In the genomic region with DNA sequence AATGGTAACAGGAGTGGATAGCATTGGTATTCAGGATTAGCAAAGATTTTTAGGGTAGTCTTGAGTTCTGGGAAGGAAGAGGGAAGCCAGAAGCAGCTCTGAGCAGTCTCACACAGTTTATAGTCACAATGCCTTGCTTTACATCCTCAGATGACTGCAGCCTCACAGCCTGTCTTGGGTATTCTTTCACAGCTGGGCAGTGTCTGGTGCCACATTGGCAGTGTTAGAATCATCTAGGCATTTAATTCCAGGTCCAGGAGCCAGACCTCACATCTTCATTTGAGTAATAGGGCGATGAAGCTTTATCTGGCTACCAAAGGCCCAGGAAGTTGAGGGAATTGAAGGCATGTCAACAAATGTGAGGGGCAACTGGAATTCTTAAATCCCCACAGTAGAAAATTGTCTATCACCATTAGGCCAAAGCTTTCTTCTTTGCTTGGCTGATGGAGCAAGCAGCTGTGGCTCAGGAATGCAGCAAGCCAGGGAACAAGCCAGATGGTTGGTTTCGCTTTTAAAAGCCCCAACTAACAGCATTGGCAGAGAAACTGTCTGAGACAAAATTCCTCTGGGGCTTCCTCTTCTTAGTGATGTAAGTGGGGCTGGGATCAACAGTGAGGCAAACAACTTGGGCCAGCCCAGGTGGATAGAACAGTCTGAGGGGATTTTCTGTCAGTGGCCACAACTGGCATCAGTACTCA, we compare ENCODE assay signal across 9 mouse cellular contexts. TPM values are rescaled to one million over a fixed set of nuclear protein-coding genes. Genes with fewer than 3 reads are reported as not detected.
DNase-seq lines count a peak whose midpoint lies in the region; ATAC-seq and TF ChIP-seq lines count a peak whose summit lies in the region.
"Had no signal": no experiment of that assay in that cellular context is flagged by ENCODE, and none has a peak within 500 bp of the region (broad histone marks: within the 10 kb centered on the region; RNA-seq: fewer than 3 reads in every experiment).

No protein-coding gene starts in this region.

- no peak overlapping the region for H3K4me3 ChIP-seq in hindbrain, postnatal 0 days (ENCODE audit: low read length)
- no peak overlapping the region for H3K4me3 ChIP-seq in hindbrain, embryonic 12.5 days
- no peak overlapping the region for H3K4me3 ChIP-seq in forebrain, embryonic 13.5 days
- H3K4me3 ChIP-seq in midbrain, embryonic 16.5 days (ENCODE audit: low read depth, low read length), result no peak overlapping the region

- H3K4me2 ChIP-seq in hindbrain, postnatal 0 days (ENCODE audit: low read depth, low read length), result no peak overlapping the region
- H3K4me2 ChIP-seq in hindbrain, embryonic 12.5 days (replicated peaks), result no peak overlapping the region
- H3K4me2 ChIP-seq in forebrain, embryonic 13.5 days, result no peak overlapping the region
- H3K4me2 ChIP-seq in midbrain, embryonic 16.5 days (ENCODE audit: low read length), result no peak overlapping the region

- intact Hi-C loops in heart, postnatal 14 days (cut with DNase I), result no loop called here
- intact Hi-C loops in left cerebral cortex, postnatal 25 days (cut with DNase I), result no loop called here

- H3K27me3 ChIP-seq in hindbrain, postnatal 0 days (ENCODE audit: insufficient read depth, low read length), result no peaks in the 10 kb centered on the region
- H3K27me3 ChIP-seq in hindbrain, embryonic 12.5 days, result no peaks in the 10 kb centered on the region
- H3K27me3 ChIP-seq in forebrain, embryonic 13.5 days, result no peaks in the 10 kb centered on the region
- no peaks in the 10 kb centered on the region for H3K27me3 ChIP-seq in midbrain, embryonic 16.5 days (ENCODE audit: control insufficient read depth, insufficient read depth, low read depth, low read length)

- H3K9ac ChIP-seq in hindbrain, postnatal 0 days (replicated peaks; ENCODE audit: low read length), result no peak overlapping the region
- no peak overlapping the region for H3K9ac ChIP-seq in hindbrain, embryonic 12.5 days
- no peak overlapping the region for H3K9ac ChIP-seq in forebrain, embryonic 13.5 days
- H3K9ac ChIP-seq in midbrain, embryonic 16.5 days (ENCODE audit: low read depth, low read length), result no peak overlapping the region

- DNase-seq in hindbrain, postnatal 0 days (ENCODE audit: low spot score), result peak; percentile 25
- peak; percentile 83 for DNase-seq in adipocyte (ENCODE audit: low spot score)
- peak; percentile 36 to 55 for DNase-seq in heart, postnatal 14 days
- DNase-seq in left cerebral cortex, postnatal 25 days (ENCODE audit: low spot score in 2 of 2), result peak; percentile 15 to 54
- DNase-seq in cerebellum, postnatal 36 days, result no peak

- 57% methylated on average over 2 of the region's 2 CpGs for WGBS in hindbrain, postnatal 0 days
- WGBS in hindbrain, embryonic 12.5 days, result 66% methylated on average over 2 of the region's 2 CpGs
- WGBS in forebrain, embryonic 13.5 days, result 83% methylated on average over 2 of the region's 2 CpGs
- WGBS in midbrain, embryonic 16.5 days, result 73% methylated on average over 2 of the region's 2 CpGs

- H3K36me3 ChIP-seq in hindbrain, postnatal 0 days (ENCODE audit: insufficient read depth, low read length), result no peaks in the 10 kb centered on the region
- H3K36me3 ChIP-seq in hindbrain, embryonic 12.5 days, result no peaks in the 10 kb centered on the region
- H3K36me3 ChIP-seq in forebrain, embryonic 13.5 days (ENCODE audit: poor library complexity, severe bottlenecking), result no peaks in the 10 kb centered on the region
- H3K36me3 ChIP-seq in midbrain, embryonic 16.5 days (ENCODE audit: control insufficient read depth, insufficient read depth, low read length), result no peaks in the 10 kb centered on the region

- H3K27ac ChIP-seq in hindbrain, postnatal 0 days, result no peak overlapping the region
- H3K27ac ChIP-seq in hindbrain, embryonic 12.5 days, result no peak overlapping the region
- H3K27ac ChIP-seq in forebrain, embryonic 13.5 days, result no peak overlapping the region
- H3K27ac ChIP-seq in midbrain, embryonic 16.5 days (ENCODE audit: low read length), result no peak overlapping the region

- H3K9me3 ChIP-seq in hindbrain, postnatal 0 days (ENCODE audit: low read length), result no peaks in the 10 kb centered on the region
- H3K9me3 ChIP-seq in hindbrain, embryonic 12.5 days (replicated peaks), result no peaks in the 10 kb centered on the region
- no peaks in the 10 kb centered on the region for H3K9me3 ChIP-seq in forebrain, embryonic 13.5 days (replicated peaks)
- no peaks in the 10 kb centered on the region for H3K9me3 ChIP-seq in midbrain, embryonic 16.5 days (replicated peaks; ENCODE audit: control insufficient read depth, low read length, poor library complexity, severe bottlenecking)

- no peak for TF ChIP-seq CTCF in hindbrain, postnatal 0 days (IDR thresholded peaks at IDR 0.05; ENCODE audit: low read depth)

- no peak for ATAC-seq in hindbrain, postnatal 0 days
- no peak for ATAC-seq in hindbrain, embryonic 12.5 days (ENCODE audit: low FRiP score)
- ATAC-seq in forebrain, embryonic 13.5 days, result no peak
- no peak for ATAC-seq in midbrain, embryonic 16.5 days

- no peaks in the 10 kb centered on the region for H3K4me1 ChIP-seq in hindbrain, postnatal 0 days (ENCODE audit: insufficient read depth, low read length)
- no peaks in the 10 kb centered on the region for H3K4me1 ChIP-seq in hindbrain, embryonic 12.5 days
- no peaks in the 10 kb centered on the region for H3K4me1 ChIP-seq in forebrain, embryonic 13.5 days
- no peaks in the 10 kb centered on the region for H3K4me1 ChIP-seq in midbrain, embryonic 16.5 days (ENCODE audit: control insufficient read depth, insufficient read depth, low read length)

RNA-seq across cellular contexts. Expression of a gene that starts 30.9 kb away (rescaled TPM):
- 0.05 TPM in 1 of 2 replicates, not detected in the other for total RNA-seq in hindbrain, postnatal 0 days (2014; rRNA removed)
- not detected in 2 replicates for polyA plus RNA-seq in hindbrain, postnatal 0 days (2015; fragmentation: Nextera tagmentation; extraction: Ambion mirVana)
- not detected in 2 replicates for polyA plus RNA-seq in hindbrain, embryonic 12.5 days (2016; fragmentation: Nextera tagmentation; extraction: Ambion mirVana)
- under 1 TPM; 0.10 to 0.12 TPM for total RNA-seq in heart, postnatal 14 days (2021)
- not detected for total RNA-seq in left cerebral cortex, postnatal 25 days (2021)
- 0.08 TPM in 1 of 2 replicates, not detected in the other for polyA plus RNA-seq in forebrain, embryonic 13.5 days (2015; fragmentation: Nextera tagmentation; extraction: Ambion mirVana)
- 0.09 TPM in 1 of 2 replicates, not detected in the other for polyA plus RNA-seq in midbrain, embryonic 16.5 days (2015; fragmentation: Nextera tagmentation; extraction: Ambion mirVana)
- total RNA-seq: gastrocnemius, postnatal 36 days had no signal

Comparison
In these comparisons a context has a peak if more than half of its experiments do, and no peak if none do; other contexts are left out.
1. DNase-seq: peak in hindbrain, postnatal 0 days (single experiment), adipocyte (single experiment), heart, postnatal 14 days (2 of 2) and left cerebral cortex, postnatal 25 days (2 of 2); none in cerebellum, postnatal 36 days (0 of 2).